Mouse (Mus musculus) CH12.LX (cell line): ENCODE data around the gene Hfe2. TPM values are rescaled to one million over a fixed set of nuclear protein-coding genes. Genes with fewer than 3 reads are reported as not detected.

ENCODE experiments used
- DNase-seq: peaks from one replicate; pipeline ENCODE4 v3.0.0-alpha.2; 2013; ENCODE audit errors: extremely low read depth
- H3K27ac ChIP-seq: 2 replicates; pipeline ENCODE4 v1.5.1; 2012; ENCODE audit warnings: low read depth, mild to moderate bottlenecking, control low read depth, moderate library complexity; ENCODE audit not compliant: insufficient read depth
- H3K27me3 ChIP-seq: replicated peaks from 2 replicates; pipeline ENCODE3; 2012; ENCODE audit warnings: inconsistent platforms
- H3K36me3 ChIP-seq, 2 experiments: replicated peaks in 1 of 2; 2 replicates each; pipeline versions ENCODE3 to v1.6.1; 2012; ENCODE audit warnings: inconsistent platforms in 1 of 2, low read length in 1 of 2, mild to moderate bottlenecking in 1 of 2, mixed read lengths in 1 of 2, moderate library complexity in 1 of 2; ENCODE audit not compliant: control insufficient read depth in 1 of 2, insufficient read depth in 1 of 2
- H3K4me1 ChIP-seq, 2 experiments: 2 replicates each; pipeline ENCODE4 v1.6.1; 2012; ENCODE audit warnings: inconsistent platforms in 1 of 2, moderate library complexity in 1 of 2; ENCODE audit not compliant: insufficient read depth in 2 of 2, control insufficient read depth in 1 of 2
- H3K4me2 ChIP-seq: 2 replicates; pipeline ENCODE4 v1.6.1; 2012; ENCODE audit warnings: low read depth, mild to moderate bottlenecking, control low read depth; ENCODE audit not compliant: poor library complexity, insufficient read depth, severe bottlenecking
- H3K4me3 ChIP-seq, 3 experiments: fragments of 150-350 bp in 1 of 3; sonication (generic) in 1 of 3; replicated peaks in 1 of 3; 2 replicates each; pipeline versions ENCODE3 to v1.5.1; 2011 to 2012; ENCODE audit warnings: low read depth in 2 of 3, low read length in 2 of 3, mild to moderate bottlenecking in 2 of 3, moderate library complexity in 2 of 3, control low read depth in 1 of 3, improper control_type of control experiment in 1 of 3, inconsistent platforms in 1 of 3, mixed read lengths in 1 of 3; ENCODE audit not compliant: poor library complexity in 1 of 3
- H3K79me2 ChIP-seq: replicated peaks from 2 replicates; pipeline ENCODE4 v1.6.1; 2012; ENCODE audit warnings: mild to moderate bottlenecking, moderate library complexity; ENCODE audit not compliant: control insufficient read depth, poor library complexity, insufficient read depth, severe bottlenecking; ENCODE audit errors: extremely low read depth
- H3K9ac ChIP-seq: 2 replicates; pipeline ENCODE4 v1.6.1; 2012; ENCODE audit warnings: low read depth, mild to moderate bottlenecking, control low read depth, moderate library complexity; ENCODE audit not compliant: insufficient read depth
- H3K9me3 ChIP-seq: replicated peaks from 2 replicates; pipeline ENCODE3; 2012; ENCODE audit warnings: low read length, inconsistent platforms, mixed read lengths
- CHD1 ChIP-seq: IDR thresholded peaks from 2 replicates; pipeline ENCODE4 v1.6.1; 2012; ENCODE audit warnings: low read depth, low read length, improper control_type of control experiment, inconsistent platforms
- CHD2 ChIP-seq: IDR thresholded peaks from 2 replicates; pipeline ENCODE4 v1.6.1; 2011; ENCODE audit warnings: low read length, improper control_type of control experiment
- CTCF ChIP-seq, 2 experiments: IDR thresholded peaks in 1 of 2; conservative IDR thresholded peaks in 1 of 2; 2 replicates each; pipeline ENCODE4 v1.5.1; 2011 to 2012; ENCODE audit warnings: low read depth in 2 of 2, low read length in 2 of 2, improper control_type of control experiment in 1 of 2, inconsistent platforms in 1 of 2, mild to moderate bottlenecking in 1 of 2, moderate library complexity in 1 of 2
- E2F4 ChIP-seq: IDR thresholded peaks from 2 replicates; pipeline ENCODE4 v1.6.1; 2011; ENCODE audit warnings: low read depth, low read length, improper control_type of control experiment; ENCODE audit not compliant: insufficient replicate concordance
- ELF1 ChIP-seq: IDR thresholded peaks from 2 replicates; pipeline ENCODE4 v1.6.1; 2014; ENCODE audit warnings: low read depth, mild to moderate bottlenecking, inconsistent platforms, low read length, improper control_type of control experiment
- EP300 ChIP-seq: IDR thresholded peaks from 2 replicates; pipeline ENCODE4 v1.6.1; 2011; ENCODE audit warnings: low read length, improper control_type of control experiment
- GABPA ChIP-seq: IDR thresholded peaks from 2 replicates; pipeline ENCODE4 v1.6.1; 2012; ENCODE audit warnings: low read depth, low read length, improper control_type of control experiment, inconsistent platforms; ENCODE audit not compliant: insufficient replicate concordance
- HCFC1 ChIP-seq: IDR thresholded peaks from 2 replicates; pipeline ENCODE4 v1.6.1; 2012; ENCODE audit warnings: low read depth, mild to moderate bottlenecking, inconsistent platforms, low read length, improper control_type of control experiment
- JUN ChIP-seq: IDR thresholded peaks from 2 replicates; pipeline ENCODE4 v1.6.1; 2011; ENCODE audit warnings: low read depth, mild to moderate bottlenecking, low read length, improper control_type of control experiment, moderate library complexity; ENCODE audit not compliant: insufficient read depth
- KAT2A ChIP-seq: IDR thresholded peaks from 2 replicates; pipeline ENCODE4 v1.6.1; 2012; ENCODE audit warnings: low read length, improper control_type of control experiment, inconsistent platforms; ENCODE audit not compliant: insufficient replicate concordance
- MAX ChIP-seq: IDR thresholded peaks from 2 replicates; pipeline ENCODE4 v1.6.1; 2011; ENCODE audit warnings: low read length, improper control_type of control experiment
- MAZ ChIP-seq: IDR thresholded peaks from 2 replicates; pipeline ENCODE4 v1.6.1; 2012; ENCODE audit warnings: low read depth, mild to moderate bottlenecking, inconsistent platforms, low read length, improper control_type of control experiment, moderate library complexity
- NELFE ChIP-seq: IDR thresholded peaks from 2 replicates; pipeline ENCODE4 v1.6.1; 2011; ENCODE audit warnings: low read depth, low read length, improper control_type of control experiment
- PAX5 ChIP-seq: IDR thresholded peaks from 2 replicates; pipeline ENCODE4 v1.6.1; 2012; ENCODE audit warnings: low read length, inconsistent platforms, mixed read lengths
- POLR2A ChIP-seq: IDR thresholded peaks from 2 replicates; pipeline ENCODE4 v1.6.1; 2011; ENCODE audit warnings: low read depth, mild to moderate bottlenecking, improper control_type of control experiment, low read length
- POLR2AphosphoS2 ChIP-seq: IDR thresholded peaks from 2 replicates; pipeline ENCODE4 v1.6.1; 2011; ENCODE audit warnings: low read depth, low read length, improper control_type of control experiment
- RAD21 ChIP-seq: IDR thresholded peaks from 2 replicates; pipeline ENCODE4 v1.6.1; 2011; ENCODE audit warnings: low read depth, mild to moderate bottlenecking, low read length, improper control_type of control experiment, moderate library complexity
- RCOR1 ChIP-seq: conservative IDR thresholded peaks from 2 replicates; pipeline ENCODE4 v1.6.1; 2012; ENCODE audit warnings: low read depth, mild to moderate bottlenecking, inconsistent platforms, low read length, improper control_type of control experiment
- SIN3A ChIP-seq: IDR thresholded peaks from 2 replicates; pipeline ENCODE4 v1.6.1; 2012; ENCODE audit warnings: low read length, improper control_type of control experiment, inconsistent platforms
- SMC3 ChIP-seq: IDR thresholded peaks from 2 replicates; pipeline ENCODE4 v1.6.1; 2011; ENCODE audit warnings: low read depth, low read length, improper control_type of control experiment
- TBP ChIP-seq: conservative IDR thresholded peaks from 2 replicates; pipeline ENCODE4 v1.6.1; 2011; ENCODE audit warnings: low read depth, low read length, improper control_type of control experiment
- UBTF ChIP-seq: IDR thresholded peaks from 2 replicates; pipeline ENCODE4 v1.6.1; 2012; ENCODE audit warnings: low read depth, mild to moderate bottlenecking, inconsistent platforms, low read length, improper control_type of control experiment, moderate library complexity
- USF1 ChIP-seq: IDR thresholded peaks from 2 replicates; pipeline ENCODE4 v1.6.1; 2014; ENCODE audit warnings: low read depth, mild to moderate bottlenecking, inconsistent platforms, low read length, improper control_type of control experiment
- USF2 ChIP-seq: conservative IDR thresholded peaks from 2 replicates; pipeline ENCODE4 v1.6.1; 2011; ENCODE audit warnings: low read depth, low read length, improper control_type of control experiment
- ZC3H11A ChIP-seq: IDR thresholded peaks from 2 replicates; pipeline ENCODE4 v1.6.1; 2012; ENCODE audit warnings: low read depth, mild to moderate bottlenecking, inconsistent platforms, low read length, improper control_type of control experiment
- ZKSCAN1 ChIP-seq: IDR thresholded peaks from 2 replicates; pipeline ENCODE4 v1.6.1; 2012; ENCODE audit warnings: low read depth, inconsistent platforms, low read length, improper control_type of control experiment, borderline replicate concordance
- ZNF384 ChIP-seq: IDR thresholded peaks from 2 replicates; pipeline ENCODE4 v1.6.1; 2012; ENCODE audit warnings: low read depth, low read length, improper control_type of control experiment, inconsistent platforms
- dilution Hi-C: fragments of 300-500 bp; cut with MboI; formaldehyde crosslinking; loops from 2 replicates; pipeline ENCODE4 v1.14.3; 2020; ENCODE audit warnings: low sequenced_read_pairs; ENCODE audit not compliant: extremely low pct_unique_long_range_greater_than_20kb, extremely low pct_ligation_motif_present
- in situ Hi-C: fragments of 300-500 bp; cut with MboI; formaldehyde crosslinking; loops from 3 replicates; pipeline ENCODE4 v1.14.3; 2019; ENCODE audit warnings: low sequenced_read_pairs, low pct_ligation_motif_present, low pct_unique_long_range_greater_than_20kb, mixed read lengths
- polyA plus RNA-seq: library from polyadenylated mRNA; unstranded; fragments of >175 nt; gene quantifications from 2 replicates; pipeline ENCODE4 v1.2.1, GENCODE M21; 2012; ENCODE audit warnings: low read depth; ENCODE audit not compliant: insufficient read length
- total RNA-seq, 2 experiments: library from RNA; depleted of rRNA; stranded (reverse); fragments of 300-350 nt in 1 of 2; fragments of >200 nt in 1 of 2; gene quantifications; 2 replicates each; pipeline ENCODE4 v1.2.3; 2012 to 2014

The Hfe2 gene
- total and polyA plus RNA-seq, 3 experiments, result not detected

DNA sequence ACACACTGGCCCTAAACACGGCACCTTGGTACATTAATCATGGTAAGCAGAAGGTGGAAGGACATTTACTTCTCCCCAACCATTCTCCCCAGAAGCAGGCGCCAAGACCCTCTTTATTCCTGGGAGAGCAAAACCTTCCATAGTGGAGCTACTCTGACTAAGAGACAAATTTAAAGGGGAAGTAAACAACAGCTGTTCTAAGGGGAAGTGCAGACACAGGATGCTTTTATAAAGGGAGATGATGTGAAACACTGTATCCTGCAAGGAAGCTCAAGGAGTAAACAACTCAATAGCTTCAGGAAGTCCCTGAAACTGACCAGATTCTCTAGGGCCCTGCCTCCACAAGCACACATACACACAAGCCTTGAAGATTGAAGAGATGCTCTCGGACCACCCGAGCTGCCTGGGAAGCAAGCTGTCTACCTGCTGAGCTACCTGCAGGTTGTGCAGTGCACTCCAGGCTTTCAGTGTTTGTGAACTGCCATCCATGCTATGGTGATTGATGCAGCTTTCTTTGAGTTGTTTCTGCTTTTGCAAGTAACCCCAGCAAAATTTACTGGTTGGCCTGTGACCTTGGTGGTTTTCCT lies 44.2 kb upstream of the Hfe2 start:
- Histone ChIP-seq H3K36me3 (no peaks in the 10 kb centered on the region), H3K79me2 (no peaks in the 10 kb centered on the region), H3K27ac (no peak overlapping the region), H3K27me3 (peaks cover 46% of the 10 kb centered on the region), H3K4me1 (peaks cover 0 to 18% of the 10 kb centered on the region in 2 experiments; a peak in 2 of 4 replicates), H3K9ac (no peak overlapping the region), H3K9me3 (peaks cover 2% of the 10 kb centered on the region), H3K4me3 (no peak overlapping the region), H3K4me2 (no peak overlapping the region)
- dilution Hi-C loops, result no loop called here
- in situ Hi-C loops, result no loop called here
- TF ChIP-seq PAX5 (no peak), CTCF (conservative IDR thresholded peaks at IDR 0.05 in 1 of 2, IDR thresholded peaks at IDR 0.05 in 1 of 2; ENCODE audit: low read depth in 2 of 2, low read length in 2 of 2) (no peak), MAX (no peak), CHD1 (no peak), UBTF (no peak)
- no peak for DNase-seq

DNA sequence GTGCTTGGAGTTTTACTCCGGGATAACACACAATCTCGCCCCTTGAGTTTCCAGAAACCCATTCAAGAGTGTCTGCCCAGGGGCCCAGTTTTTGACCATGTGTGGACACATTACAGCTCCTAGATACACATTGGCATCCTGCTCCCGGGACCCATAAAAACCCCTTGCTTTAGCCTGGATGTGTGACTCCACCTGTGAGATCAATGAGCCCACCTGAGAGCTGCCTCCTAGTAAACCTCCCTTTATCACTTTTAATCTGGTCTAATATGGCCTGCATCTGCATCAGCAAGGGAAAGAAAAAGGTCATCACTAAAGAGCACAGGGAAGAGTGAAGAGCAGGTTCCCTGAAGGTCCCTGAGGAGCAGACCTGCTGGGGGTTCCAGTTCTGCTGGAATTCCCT lies 43.1 kb upstream of the Hfe2 start:
- Histone ChIP-seq H3K4me1 (peaks cover 0 to 18% of the 10 kb centered on the region in 2 experiments; a peak in 2 of 4 replicates), H3K27ac (no peak overlapping the region), H3K9me3 (peaks cover 2% of the 10 kb centered on the region), H3K27me3 (peaks cover 40% of the 10 kb centered on the region), H3K36me3 (no peaks in the 10 kb centered on the region)
- dilution Hi-C loops, result no loop called here
- TF ChIP-seq GABPA (no peak), EP300 (no peak), ZNF384 (no peak), CHD2 (no peak), SIN3A (no peak), POLR2AphosphoS2 (no peak), JUN (no peak), POLR2A (no peak), ELF1 (no peak), KAT2A (no peak), USF2 (no peak)
- TF ChIP-seq, all 38 proteins: peak for 0
- no peak for DNase-seq
- no peak overlapping the region for H3K9ac ChIP-seq
- no peak overlapping the region for H3K4me3 ChIP-seq
- H3K79me2 ChIP-seq, result no peaks in the 10 kb centered on the region
- no peak overlapping the region for H3K4me2 ChIP-seq
- in situ Hi-C loops, result no loop called here

GRCm38 (mm10) chr3:96482451-96482850 lies 42.5 kb upstream of the Hfe2 start:
- Histone ChIP-seq H3K4me2 (no peak overlapping the region), H3K9me3 (peaks cover 2% of the 10 kb centered on the region), H3K36me3 (no peaks in the 10 kb centered on the region), H3K79me2 (no peaks in the 10 kb centered on the region), H3K27ac (no peak overlapping the region), H3K4me1 (peaks cover 0 to 21% of the 10 kb centered on the region in 2 experiments; a peak in 2 of 4 replicates), H3K27me3 (peaks cover 37% of the 10 kb centered on the region), H3K9ac (no peak overlapping the region), H3K4me3 (no peak overlapping the region)
- in situ Hi-C loops, result no loop called here
- DNase-seq, result no peak
- dilution Hi-C loops, result no loop called here
- TF ChIP-seq PAX5 (no peak), MAZ (no peak), USF1 (no peak), GABPA (no peak), SMC3 (no peak), TBP (no peak), RCOR1 (no peak), E2F4 (no peak), POLR2AphosphoS2 (no peak), NELFE (no peak), RAD21 (no peak), ZKSCAN1 (no peak), JUN (no peak), ELF1 (no peak), HCFC1 (no peak), ZC3H11A (no peak), ZNF384 (no peak)
